Mouse (Mus musculus): Measurements from ENCODE around the gene Sfxn2.

- TF ChIP-seq CTCF (IDR thresholded peaks at IDR 0.05; ENCODE audit: low read depth, low read length) (no peak), EP300 (IDR thresholded peaks at IDR 0.05; ENCODE audit: insufficient read depth, low read depth, low read length) (no peak)
Measured at GRCm38 (mm10) chr19:46547565-46547964, 25.6 kb upstream of the Sfxn2 start.

Data from ES-Bruce4 (cell line).